ENCODE assay signal across 8 mouse cellular contexts in genomic region chr2:30392114-30392576, GRCm38 (mm10). TPM values are rescaled to one million over a fixed set of nuclear protein-coding genes. Genes with fewer than 3 reads are reported as not detected.
DNase-seq lines count a peak whose midpoint lies in the region; ATAC-seq and TF ChIP-seq lines count a peak whose summit lies in the region.

Dolpp1 (plus strand) TSS chr2:30392254.

- H3K27ac ChIP-seq in forebrain, embryonic 10.5 days, result peak within 1 kb of the TSS; percentile 91
- peak within 1 kb of the TSS; percentile 91 for H3K27ac ChIP-seq in heart, embryonic 15.5 days
- peak within 1 kb of the TSS; percentile 72 for H3K27ac ChIP-seq in liver, embryonic 14.5 days
- H3K27ac ChIP-seq in neural tube, embryonic 11.5 days (ENCODE audit: low read depth, low read length), result peak within 1 kb of the TSS; percentile 86
- peak within 1 kb of the TSS; percentile 86 for H3K27ac ChIP-seq in stomach, postnatal 0 days (replicated peaks)

- TF ChIP-seq EP300 in liver, embryonic 14.5 days (IDR thresholded peaks at IDR 0.05; ENCODE audit: low read depth), result peak; percentile 67
- peak; percentile 98 for TF ChIP-seq EP300 in stomach, postnatal 0 days (optimal IDR thresholded peaks at IDR 0.05)

- H3K4me1 ChIP-seq in forebrain, embryonic 10.5 days, result peaks cover 31% of the 10 kb centered on the region
- peaks cover 27% of the 10 kb centered on the region for H3K4me1 ChIP-seq in heart, embryonic 15.5 days (replicated peaks)
- peaks cover 8 to 10% of the 10 kb centered on the region in 2 experiments for H3K4me1 ChIP-seq in liver, embryonic 14.5 days (replicated peaks; ENCODE audit: control insufficient read depth in 2 of 2, insufficient read depth in 2 of 2, low read length in 1 of 2)
- H3K4me1 ChIP-seq in neural tube, embryonic 11.5 days (ENCODE audit: control insufficient read depth, insufficient read depth, low read length), result peaks cover 11% of the 10 kb centered on the region
- peaks cover 4% of the 10 kb centered on the region; the same call in 1 of the 2 replicates for H3K4me1 ChIP-seq in stomach, postnatal 0 days (replicated peaks; ENCODE audit: control insufficient read depth, insufficient read depth)

- H3K36me3 ChIP-seq in forebrain, embryonic 10.5 days (replicated peaks), result peaks cover 32% of the 10 kb centered on the region
- H3K36me3 ChIP-seq in heart, embryonic 15.5 days, result peaks cover 15% of the 10 kb centered on the region; the same call in 1 of the 2 replicates
- peaks cover 3% of the 10 kb centered on the region; the same call in 1 of the 2 replicates for H3K36me3 ChIP-seq in liver, embryonic 14.5 days (replicated peaks; ENCODE audit: control insufficient read depth, insufficient read depth, low read depth)
- no peaks in the 10 kb centered on the region; the same call in 1 of the 2 replicates for H3K36me3 ChIP-seq in neural tube, embryonic 11.5 days (ENCODE audit: control insufficient read depth, insufficient read depth, low read length)
- peaks cover 4% of the 10 kb centered on the region; the same call in 1 of the 2 replicates for H3K36me3 ChIP-seq in stomach, postnatal 0 days (ENCODE audit: control insufficient read depth, insufficient read depth, low read length)

- peak within 1 kb of the TSS; percentile 88 for H3K4me3 ChIP-seq in forebrain, embryonic 10.5 days
- H3K4me3 ChIP-seq in heart, embryonic 15.5 days, result peak within 1 kb of the TSS; percentile 67
- H3K4me3 ChIP-seq in liver, embryonic 14.5 days (ENCODE audit: insufficient read depth in 1 of 2, low read depth in 2 of 2, low read length in 2 of 2), result peak within 1 kb of the TSS; percentile 72 to 97
- H3K4me3 ChIP-seq in neural tube, embryonic 11.5 days (ENCODE audit: low read depth, low read length), result peak within 1 kb of the TSS; percentile 86
- peak within 1 kb of the TSS; percentile 87 for H3K4me3 ChIP-seq in stomach, postnatal 0 days (ENCODE audit: low read depth, low read length)

- peak within 1 kb of the TSS; percentile 70 for H3K9ac ChIP-seq in heart, embryonic 15.5 days
- H3K9ac ChIP-seq in liver, embryonic 14.5 days (replicated peaks), result peak within 1 kb of the TSS; percentile 81
- H3K9ac ChIP-seq in neural tube, embryonic 11.5 days (ENCODE audit: low read length), result peak within 1 kb of the TSS; percentile 66
- H3K9ac ChIP-seq in stomach, postnatal 0 days (ENCODE audit: low read length), result peak within 1 kb of the TSS; percentile 75

- no peak for TF ChIP-seq CTCF in liver, embryonic 14.5 days (IDR thresholded peaks at IDR 0.05; ENCODE audit: low read depth)
- TF ChIP-seq CTCF in stomach, postnatal 0 days (IDR thresholded peaks at IDR 0.05; ENCODE audit: low read depth), result peak; percentile 1; the same call in 1 of the 2 replicates

- peak; percentile 92 for DNase-seq in c-Kit-negative CD71-positive TER-119-positive erythroid progenitor cells, embryonic 14.5 days (ENCODE audit: low read depth, low spot score)
- DNase-seq in forebrain, embryonic 10.5 days (ENCODE audit: extremely low spot score, low spot score), result peak; percentile 98
- peak; percentile 98 to 100 for DNase-seq in kidney, postnatal 25 days
- peak; percentile 96 to 97 (median 97) for DNase-seq in liver, embryonic 14.5 days (ENCODE audit: low read depth in 3 of 3, low spot score in 3 of 3)
- DNase-seq in neural tube, embryonic 11.5 days (ENCODE audit: low spot score), result peak; percentile 98
- peak; percentile 98 for DNase-seq in stomach, postnatal 0 days (ENCODE audit: low spot score)

- H3K27me3 ChIP-seq in forebrain, embryonic 10.5 days (ENCODE audit: poor library complexity, severe bottlenecking), result no peaks in the 10 kb centered on the region
- H3K27me3 ChIP-seq in heart, embryonic 15.5 days, result no peaks in the 10 kb centered on the region
- no peaks in the 10 kb centered on the region for H3K27me3 ChIP-seq in liver, embryonic 14.5 days (ENCODE audit: control insufficient read depth, insufficient read depth, low read length)
- H3K27me3 ChIP-seq in neural tube, embryonic 11.5 days (ENCODE audit: control insufficient read depth, insufficient read depth, low read length), result no peaks in the 10 kb centered on the region
- H3K27me3 ChIP-seq in stomach, postnatal 0 days (ENCODE audit: control insufficient read depth, insufficient read depth, low read length), result no peaks in the 10 kb centered on the region

- peak within 1 kb of the TSS; percentile 84 for H3K4me2 ChIP-seq in heart, embryonic 15.5 days
- peak within 1 kb of the TSS; percentile 98 for H3K4me2 ChIP-seq in liver, embryonic 14.5 days (ENCODE audit: low read depth)
- peak within 1 kb of the TSS; percentile 74 for H3K4me2 ChIP-seq in neural tube, embryonic 11.5 days (ENCODE audit: low read depth)
- peak within 1 kb of the TSS; percentile 68 for H3K4me2 ChIP-seq in stomach, postnatal 0 days (replicated peaks; ENCODE audit: low read depth)

- no peaks in the 10 kb centered on the region for H3K9me3 ChIP-seq in forebrain, embryonic 10.5 days
- H3K9me3 ChIP-seq in heart, embryonic 15.5 days (replicated peaks), result no peaks in the 10 kb centered on the region
- H3K9me3 ChIP-seq in liver, embryonic 14.5 days (ENCODE audit: control insufficient read depth, low read length), result no peaks in the 10 kb centered on the region
- H3K9me3 ChIP-seq in neural tube, embryonic 11.5 days (ENCODE audit: control insufficient read depth, low read length), result no peaks in the 10 kb centered on the region
- H3K9me3 ChIP-seq in stomach, postnatal 0 days (ENCODE audit: control insufficient read depth, low read length), result no peaks in the 10 kb centered on the region

- under 1% methylated on average over 40 of the region's 40 CpGs for WGBS in forebrain, embryonic 10.5 days
- 0% methylated on average over 40 of the region's 40 CpGs for WGBS in heart, embryonic 15.5 days
- under 1% methylated on average over 40 of the region's 40 CpGs for WGBS in liver, embryonic 14.5 days (ENCODE audit: insufficient replicate concordance)
- WGBS in neural tube, embryonic 11.5 days, result under 1% methylated on average over 39 of the region's 40 CpGs
- under 1% methylated on average over 40 of the region's 40 CpGs for WGBS in stomach, postnatal 0 days

- peak; percentile 96 for ATAC-seq in CD4-positive, CD25-positive, alpha-beta regulatory T cell, adult 4 months
- peak; percentile 97 for ATAC-seq in heart, embryonic 15.5 days (replicated peaks; ENCODE audit: insufficient number of reproducible peaks, insufficient read depth, low FRiP score, low read depth)
- peak; percentile 98 for ATAC-seq in liver, embryonic 14.5 days (ENCODE audit: insufficient read depth)
- peak; percentile 99 for ATAC-seq in neural tube, embryonic 11.5 days (ENCODE audit: insufficient read depth, low FRiP score, low TSS enrichment)
- ATAC-seq in stomach, postnatal 0 days (ENCODE audit: low FRiP score, low TSS enrichment), result peak; percentile 96

RNA-seq across cellular contexts. Expression of gene Dolpp1, which starts in this region (rescaled TPM):
- 10 to 100 TPM; 16.9 to 28.1 TPM for polyA plus RNA-seq in CD4-positive, CD25-positive, alpha-beta regulatory T cell, adult 4 months (2017; shearing (Covaris generic))
- 54.8 and 60.1 TPM in 2 replicates for polyA plus RNA-seq in forebrain, embryonic 10.5 days (2016; fragmentation: Nextera tagmentation; extraction: Ambion mirVana)
- polyA plus RNA-seq in heart, embryonic 15.5 days (2015; fragmentation: Nextera tagmentation; extraction: Ambion mirVana), result 19.5 and 25.2 TPM in 2 replicates
- polyA plus RNA-seq in liver, embryonic 14.5 days (2012; rRNA removed), result 17.0 and 23.1 TPM in 2 replicates
- 13.5 and 17.4 TPM in 2 replicates for polyA plus RNA-seq in liver, embryonic 14.5 days (2014; fragmentation: Nextera tagmentation; extraction: Ambion mirVana)
- polyA plus RNA-seq in neural tube, embryonic 11.5 days (2014; fragmentation: Nextera tagmentation; extraction: Ambion mirVana), result 48.6 and 51.1 TPM in 2 replicates
- polyA plus RNA-seq in stomach, postnatal 0 days (2015; fragmentation: Nextera tagmentation; extraction: Ambion mirVana), result 29.8 and 32.9 TPM in 2 replicates

Comparison
In these comparisons a context has a peak if more than half of its experiments do, and no peak if none do; other contexts are left out.
1. Peak in every context shown above with its lines: DNase-seq, ATAC-seq, H3K4me3 ChIP-seq and H3K27ac ChIP-seq.